Mouse (Mus musculus): ENCODE measurements at regions not wholly inside any gene's neighbourhood (a gene's known extent, or its start where the extent isn't known, plus 50 kb on each side); places are given as distances from the start of the nearest gene placed in this dataset.

- 26% methylated on average over 3 of the region's 3 CpGs for WGBS
- DNase-seq (ENCODE audit: low read depth, low spot score): no peak
These were observed 1008.6 kb downstream of the Synb start for GRCm38 (mm10) chr14:68285546-68285945.

DNA sequence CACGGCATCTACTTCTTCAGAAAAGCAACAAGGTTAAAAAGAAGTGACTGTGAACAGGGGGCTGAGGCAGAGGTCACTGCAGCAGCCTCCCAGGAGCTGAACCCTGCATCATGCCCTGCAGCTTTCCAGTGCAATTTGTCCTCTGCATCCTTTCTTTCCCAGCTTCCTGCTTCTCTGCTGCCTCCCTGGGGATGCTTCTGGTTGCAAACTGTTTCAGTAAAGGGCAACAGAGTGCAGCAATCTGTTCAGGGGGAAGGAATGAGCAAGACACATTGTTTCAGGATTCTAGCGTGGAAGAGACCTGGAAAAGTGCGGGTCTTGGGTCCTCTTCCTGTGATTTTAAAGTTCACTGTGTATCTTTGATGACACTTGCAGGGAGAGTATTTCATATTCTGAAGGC is 1032.7 kb downstream of the Synb start:
- DNase-seq (ENCODE audit: low read depth, low spot score): no peak
- 74% methylated on average over 3 of the region's 3 CpGs for WGBS

DNA sequence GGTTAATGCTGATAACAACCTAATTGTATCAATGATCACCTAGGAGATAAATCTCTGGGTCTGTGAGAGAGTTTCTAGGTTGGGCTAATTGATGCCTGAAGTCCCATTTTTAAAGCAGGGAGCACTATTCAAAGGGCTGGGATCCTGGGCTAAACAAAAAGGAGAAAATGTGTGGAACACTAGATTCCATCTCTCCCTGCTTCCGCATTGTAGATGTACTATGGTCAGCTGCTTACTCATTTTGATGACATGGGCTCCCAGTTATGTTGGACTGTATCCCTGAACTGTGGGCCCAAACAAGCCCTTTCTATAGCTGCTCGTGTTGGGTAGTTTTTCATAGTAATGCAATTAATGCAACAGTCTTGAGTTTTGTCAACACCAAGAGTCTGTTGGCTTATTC is 1047.1 kb downstream of the Synb start:
- no peak for DNase-seq (ENCODE audit: low read depth, low spot score)
- 78% methylated on average over 2 of the region's 2 CpGs for WGBS

DNA sequence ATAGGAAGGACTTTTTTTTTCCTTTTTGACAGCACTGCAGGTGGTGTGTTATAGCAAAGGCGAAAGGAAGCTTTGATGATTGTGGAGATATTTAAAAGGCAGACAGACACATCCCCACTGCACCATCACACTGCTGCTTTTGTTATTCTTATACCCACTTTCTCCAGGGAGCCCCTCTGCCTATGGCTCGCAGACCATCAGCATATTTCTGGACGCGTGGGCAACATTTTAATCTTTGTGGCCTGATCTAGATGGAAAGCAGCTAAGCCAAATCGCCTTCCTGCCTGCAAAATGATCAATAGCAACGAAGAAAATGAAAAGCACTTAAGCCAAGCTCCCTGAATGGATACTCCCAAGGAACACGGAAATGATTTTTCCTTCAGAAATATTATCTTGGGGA is 1054.0 kb downstream of the Synb start:
- DNase-seq (ENCODE audit: low read depth, low spot score): no peak
- WGBS: 86% methylated on average over 7 of the region's 7 CpGs

DNA sequence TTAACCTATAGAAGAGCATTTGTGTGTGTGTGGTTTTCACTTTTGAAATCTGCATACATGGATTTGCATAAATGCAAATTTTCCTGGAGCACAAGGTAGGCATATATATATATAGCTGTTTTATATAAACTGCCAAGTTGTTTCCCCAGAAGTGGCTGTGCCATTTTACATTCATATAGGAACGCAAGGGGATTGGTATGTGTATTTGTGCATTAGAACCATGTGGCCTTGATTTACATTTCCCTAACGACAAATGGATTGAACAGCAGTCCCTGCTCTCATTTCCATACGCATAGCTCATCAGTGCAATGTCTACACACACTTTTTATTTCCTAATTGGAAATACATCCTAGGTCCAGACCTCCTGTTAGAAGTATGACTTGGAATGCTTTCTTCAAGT is 1069.9 kb downstream of the Synb start:
- 81% methylated on average over 3 of the region's 3 CpGs for WGBS

DNA sequence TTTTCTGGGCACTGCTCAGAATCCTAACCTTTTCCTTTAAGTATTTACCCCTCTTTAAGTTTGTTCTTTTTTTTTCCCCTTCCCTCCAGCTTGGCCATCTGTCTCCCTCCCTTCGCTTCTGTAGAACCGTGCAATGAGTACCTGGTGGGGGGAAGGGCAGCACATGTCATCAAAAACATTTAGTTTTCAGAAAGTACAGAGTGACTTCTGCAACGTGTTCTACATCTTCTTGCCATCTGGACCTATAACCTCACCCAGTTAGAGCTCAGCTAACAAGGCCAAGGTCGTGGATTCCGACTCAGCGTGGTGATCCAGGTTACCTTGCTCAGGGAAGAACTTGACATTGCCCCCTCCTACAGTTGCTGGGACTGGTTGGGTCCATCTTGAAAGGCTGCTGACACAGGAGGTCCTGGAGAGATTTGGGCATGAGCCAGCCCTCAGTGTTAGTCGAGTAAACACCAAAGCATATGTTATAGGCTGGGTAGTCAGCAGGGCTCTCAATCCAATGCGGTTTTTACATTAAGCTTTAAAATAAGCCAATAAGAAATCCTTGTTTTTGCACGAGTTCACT is 1075.0 kb downstream of the Synb start:
- no peak for DNase-seq (ENCODE audit: low read depth, low spot score)
- 65% methylated on average over 9 of the region's 9 CpGs for WGBS

More for the DNA sequence above, 1069.9 kb downstream of the Synb start:
- no peak for DNase-seq (ENCODE audit: low read depth, low spot score)

- DNase-seq (ENCODE audit: low read depth, low spot score): no peak
- WGBS: 64% methylated on average over 4 of the region's 4 CpGs
These were observed 1075.6 kb downstream of the Synb start for GRCm38 (mm10) chr14:68218471-68218870.

GRCm38 (mm10) chr14:68217986-68218385 is 1076.1 kb downstream of the Synb start:
- WGBS: 73% methylated on average over 6 of the region's 6 CpGs
- no peak for DNase-seq (ENCODE audit: low read depth, low spot score)

GRCm38 (mm10) chr14:68213879-68214278 is 1080.2 kb downstream of the Synb start:
- DNase-seq (ENCODE audit: low read depth, low spot score): no peak
- 84% methylated on average over 5 of the region's 5 CpGs for WGBS

GRCm38 (mm10) chr14:68198802-68199201 is 1095.3 kb downstream of the Synb start:
- no peak for DNase-seq (ENCODE audit: low read depth, low spot score)
- WGBS: 7% methylated on average over 8 of the region's 8 CpGs

- no peak for DNase-seq (ENCODE audit: low read depth, low spot score)
- WGBS: 20% methylated on average over 13 of the region's 13 CpGs
These were observed 1096.7 kb downstream of the Synb start for GRCm38 (mm10) chr14:68197470-68197800.

DNA sequence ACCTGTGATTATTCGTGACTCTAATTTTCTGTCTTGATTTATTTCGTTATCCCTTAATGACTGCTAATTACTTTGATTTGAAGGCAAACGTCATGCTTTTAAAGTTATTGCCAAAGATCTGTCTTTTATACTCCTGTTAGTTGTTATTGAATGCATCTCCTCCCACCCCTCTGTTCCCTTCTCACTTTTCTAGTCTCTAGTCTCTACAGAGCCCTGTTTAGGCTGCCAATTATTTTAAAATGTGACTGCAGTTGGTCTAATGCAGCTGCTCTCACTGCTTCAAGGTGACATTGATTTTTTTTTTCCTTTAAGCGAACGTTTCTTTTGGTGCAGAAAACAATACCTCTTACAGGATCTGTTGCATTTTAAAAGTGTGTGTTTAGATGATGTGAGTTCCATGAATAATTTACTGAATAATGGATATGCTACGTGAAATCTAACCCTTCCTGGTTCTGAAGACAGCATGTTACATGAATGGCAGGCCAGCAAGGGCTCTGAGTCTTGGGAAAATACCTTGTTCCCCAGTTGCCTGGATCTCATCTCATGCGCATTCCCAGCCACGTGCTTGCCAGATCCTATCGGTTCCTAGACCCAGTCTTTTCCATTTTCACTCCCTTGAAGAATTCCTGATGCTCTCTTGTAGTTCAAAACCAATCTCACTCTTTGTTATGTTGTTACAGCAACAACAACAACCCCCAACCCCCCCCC is 1097.2 kb downstream of the Synb start:
- DNase-seq (ENCODE audit: low read depth, low spot score): no peak
- WGBS: 45% methylated on average over 9 of the region's 9 CpGs

DNA sequence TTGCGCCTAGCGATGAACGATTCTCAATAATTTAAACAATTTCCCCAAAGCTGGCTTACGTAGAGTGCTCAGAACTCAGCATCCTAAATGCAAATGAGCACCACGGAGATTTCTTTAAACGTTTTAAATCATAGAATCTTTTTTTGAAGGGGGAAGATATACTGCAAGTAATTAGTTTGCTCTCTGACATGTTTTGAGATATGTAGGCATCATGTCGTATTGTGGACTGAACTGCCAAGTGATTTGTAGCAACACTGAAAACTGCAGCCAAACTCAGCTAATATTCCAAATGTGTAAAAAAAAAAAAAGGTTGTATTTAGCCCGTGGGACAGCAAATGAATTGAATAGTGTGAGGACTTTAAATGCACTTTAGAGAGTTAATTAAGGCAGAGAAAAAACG is 1097.9 kb downstream of the Synb start:
- DNase-seq (ENCODE audit: low read depth, low spot score): no peak
- 70% methylated on average over 9 of the region's 9 CpGs for WGBS

DNA sequence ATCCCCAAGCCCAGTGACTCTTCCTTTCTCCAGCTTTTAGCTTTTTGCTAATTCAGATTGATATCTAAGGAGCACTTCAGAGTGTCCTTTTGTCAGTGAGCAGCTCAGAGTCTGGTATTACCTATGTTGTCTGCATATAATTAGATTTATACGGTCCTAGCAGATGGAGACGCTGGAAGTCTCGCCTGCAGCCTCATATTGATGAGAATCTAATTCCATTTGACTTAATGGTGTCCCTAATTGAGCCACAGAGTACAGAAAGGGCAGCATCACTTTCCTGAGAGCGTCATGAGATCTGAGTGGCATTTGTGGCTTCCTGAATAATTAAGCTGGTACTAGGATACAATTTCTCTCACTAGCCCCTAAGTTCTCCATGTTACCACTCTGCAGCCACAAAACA is 1104.2 kb downstream of the Synb start:
- WGBS: 72% methylated on average over 4 of the region's 4 CpGs
- DNase-seq (ENCODE audit: low read depth, low spot score): no peak

DNA sequence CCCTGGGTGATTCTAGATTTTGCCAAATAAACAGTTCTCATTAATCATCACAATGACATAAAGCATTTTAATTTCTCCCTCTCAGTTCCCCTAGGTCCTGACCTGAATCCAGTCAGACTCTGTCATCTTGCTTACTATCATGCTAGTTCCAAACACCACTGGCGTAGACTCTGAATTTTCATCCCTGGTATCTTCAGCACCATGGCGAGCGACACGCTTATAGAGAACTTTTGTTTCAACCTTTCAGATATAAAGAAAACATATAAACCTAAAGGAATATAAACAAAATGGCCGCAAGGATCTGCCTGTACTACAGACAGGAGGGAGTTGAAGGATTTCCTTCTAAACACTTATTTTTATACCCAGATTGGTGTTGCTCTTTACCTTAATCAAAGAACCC is 1105.8 kb downstream of the Synb start:
- WGBS: 49% methylated on average over 5 of the region's 5 CpGs
- DNase-seq (ENCODE audit: low read depth, low spot score): no peak

DNA sequence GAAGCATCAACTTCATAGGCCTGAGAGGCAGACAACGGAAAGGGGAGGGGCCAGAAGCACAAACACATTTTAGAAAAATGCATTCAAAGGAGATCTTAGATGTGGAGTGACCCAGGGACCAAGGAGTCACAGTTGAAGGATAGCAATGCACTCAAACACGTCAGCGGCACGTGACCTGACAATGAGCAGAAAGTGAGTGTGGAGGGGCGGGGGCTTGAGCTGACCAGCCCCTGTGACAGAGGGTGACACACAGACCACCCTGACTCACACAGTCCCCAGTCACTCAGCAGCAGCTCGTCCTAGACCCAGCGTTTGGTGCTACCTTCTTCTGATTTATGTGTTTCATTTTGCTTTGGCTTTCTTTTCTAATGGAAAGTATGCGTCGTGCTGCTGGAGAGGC is 1111.5 kb downstream of the Synb start:
- DNase-seq (ENCODE audit: low read depth, low spot score): no peak
- WGBS: 55% methylated on average over 9 of the region's 9 CpGs

- 78% methylated on average over 6 of the region's 6 CpGs for WGBS
- no peak for DNase-seq (ENCODE audit: low read depth, low spot score)
These were observed 1112.9 kb downstream of the Synb start for GRCm38 (mm10) chr14:68181168-68181567.
